Mouse (Mus musculus) liver, adult 2 months (tissue): Measurements from ENCODE around the gene Pip5k1a. TPM values are rescaled to one million over a fixed set of nuclear protein-coding genes. Genes with fewer than 3 reads are reported as not detected.
"Not testable (repeated sequence)": the region's sequence is repeated elsewhere in the genome, so short reads cannot be mapped to it uniquely, and the experiment has no call there.

Experiments used
- DNase-seq: peaks from one replicate; pipeline ENCODE4 v3.0.0-alpha.2; 2011; ENCODE audit warnings: low read depth, low spot score; ENCODE audit errors: extremely low read depth
- H3K27ac ChIP-seq: fragments of 200-500 bp; replicated peaks from 2 replicates; pipeline ENCODE4 v1.5.1; 2012; ENCODE audit warnings: low read depth, mild to moderate bottlenecking, control low read depth, inconsistent platforms, low read length; ENCODE audit not compliant: insufficient read depth
- H3K27me3 ChIP-seq: fragments of 200-500 bp; 2 replicates; pipeline ENCODE4 v1.6.1; 2012; ENCODE audit warnings: mild to moderate bottlenecking, moderate library complexity, low read length, inconsistent platforms; ENCODE audit not compliant: control insufficient read depth, insufficient read depth
- H3K36me3 ChIP-seq: fragments of 200-500 bp; 2 replicates; pipeline ENCODE4 v1.6.1; 2012; ENCODE audit warnings: low read length, inconsistent platforms; ENCODE audit not compliant: control insufficient read depth, insufficient read depth
- H3K4me1 ChIP-seq: fragments of 200-500 bp; 2 replicates; pipeline ENCODE4 v1.6.1; 2011; ENCODE audit warnings: low read length; ENCODE audit not compliant: control insufficient read depth, insufficient read depth
- H3K4me3 ChIP-seq: fragments of 200-500 bp; 2 replicates; pipeline ENCODE4 v1.5.1; 2011; ENCODE audit warnings: low read depth, mild to moderate bottlenecking, control low read depth, low read length, moderate library complexity; ENCODE audit not compliant: insufficient read depth
- H3K79me2 ChIP-seq: fragments of 200-500 bp; 2 replicates; pipeline ENCODE4 v1.6.1; 2012; ENCODE audit warnings: inconsistent platforms, mild to moderate bottlenecking, low read length, moderate library complexity; ENCODE audit not compliant: control insufficient read depth, insufficient read depth
- H3K9ac ChIP-seq: fragments of 200-500 bp; 2 replicates; pipeline ENCODE4 v1.6.1; 2012; ENCODE audit warnings: low read depth, mild to moderate bottlenecking, control low read depth, inconsistent platforms, low read length
- CTCF ChIP-seq: fragments of 200-500 bp; IDR thresholded peaks from 2 replicates; pipeline ENCODE4 v1.5.1; 2011; ENCODE audit warnings: low read depth, low read length, control low read depth
- POLR2A ChIP-seq: fragments of 200-500 bp; IDR thresholded peaks from 2 replicates; pipeline ENCODE4 v1.6.1; 2011; ENCODE audit warnings: low read length, control low read depth; ENCODE audit not compliant: insufficient read depth; ENCODE audit errors: extremely low read depth
- WGBS: fragments of 180-500 bp; shearing (Covaris S2); methylation state at CpG from one replicate; pipeline ENCODE4 v1.1.7; 2018; 5-methylcytosine and 5-hydroxymethylcytosine counted together
- polyA plus RNA-seq: library from polyadenylated mRNA; depleted of rRNA; stranded (reverse); fragments of >200 nt; gene quantifications from 2 replicates; pipeline ENCODE4 v1.2.3, GENCODE M21; 2012
- total RNA-seq: library from RNA; depleted of rRNA; stranded (reverse); fragments of >200 nt; gene quantifications from 2 replicates; pipeline ENCODE4 v1.2.3, GENCODE M21; 2014

The Pip5k1a gene
- total and polyA plus RNA-seq, 2 experiments, result 4.5 to 6.7 TPM

DNA sequence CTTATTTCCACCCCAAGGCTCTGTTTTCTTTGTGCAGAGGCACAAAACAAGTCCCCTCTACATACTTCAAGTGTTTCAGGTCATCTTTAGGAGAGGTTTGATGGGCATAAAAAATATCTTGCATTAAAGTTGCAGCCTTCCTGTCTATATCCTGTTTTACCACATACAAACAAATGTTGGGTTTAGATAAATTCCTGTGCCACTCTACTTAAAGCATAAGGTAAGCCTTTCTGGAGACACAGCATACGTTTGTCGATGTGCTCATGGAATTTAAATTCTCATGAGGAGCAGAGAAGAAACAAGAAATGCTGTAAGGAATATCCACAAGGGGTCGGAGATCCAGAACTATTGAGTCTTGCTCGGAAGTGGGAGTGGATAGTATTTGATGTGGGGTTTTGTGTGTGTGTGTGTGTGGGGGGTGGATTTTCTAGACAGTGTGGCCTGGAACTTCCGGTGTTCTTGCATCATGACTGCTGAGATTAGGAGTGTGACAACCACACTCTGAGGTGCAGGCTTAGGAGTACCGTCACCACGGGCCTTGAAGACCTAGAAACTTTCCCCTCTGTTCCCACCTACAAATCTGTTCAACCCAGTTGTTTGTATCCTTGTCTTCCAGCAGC, 28.8 kb upstream of the Pip5k1a start:
- Histone ChIP-seq H3K9ac (no peak overlapping the region), H3K27me3 (no peaks in the 10 kb centered on the region), H3K27ac (peak overlapping the region; percentile 27; the same call in 1 of the 2 replicates), H3K4me1 (peaks cover 14% of the 10 kb centered on the region; the same call in 1 of the 2 replicates), H3K36me3 (peaks cover 1% of the 10 kb centered on the region; the same call in 1 of the 2 replicates), H3K79me2 (no peaks in the 10 kb centered on the region; the same call in 1 of the 2 replicates), H3K4me3 (peak overlapping the region; percentile 23; the same call in 1 of the 2 replicates)
- 56% methylated on average over 7 of the region's 7 CpGs for WGBS
- DNase-seq, result peak; percentile 32
- TF ChIP-seq CTCF (no peak), POLR2A (no peak)

DNA sequence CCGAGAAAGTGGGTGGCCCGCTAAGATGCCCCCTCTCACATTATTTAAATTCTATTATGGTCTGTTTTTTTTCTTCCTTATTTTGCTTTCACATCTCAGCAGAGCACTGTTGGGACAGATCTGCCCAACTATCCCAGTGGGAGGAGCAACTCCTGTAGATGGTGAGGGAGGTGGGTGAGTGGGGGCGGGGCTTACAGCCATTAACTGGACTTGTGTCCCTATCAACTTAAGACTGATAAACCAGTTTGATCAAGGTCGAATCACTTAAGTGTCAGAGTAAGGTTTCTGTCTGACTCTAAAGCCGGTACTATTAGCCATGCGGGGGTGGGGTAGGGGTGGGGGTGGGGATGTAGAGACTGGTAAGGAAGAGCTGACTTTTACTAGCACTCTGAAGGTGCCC, 28.3 kb upstream of the Pip5k1a start:
- Histone ChIP-seq H3K4me1 (peaks cover 10% of the 10 kb centered on the region; the same call in 1 of the 2 replicates), H3K36me3 (peaks cover 1% of the 10 kb centered on the region; the same call in 1 of the 2 replicates), H3K4me3 (peak overlapping the region; percentile 23), H3K27ac (peak overlapping the region; percentile 33; the same call in 1 of the 2 replicates), H3K9ac (peak overlapping the region; percentile 62), H3K27me3 (no peaks in the 10 kb centered on the region), H3K79me2 (no peaks in the 10 kb centered on the region; the same call in 1 of the 2 replicates)
- peak; percentile 72 for DNase-seq
- TF ChIP-seq CTCF (no peak), POLR2A (no peak)
- WGBS, result 9% methylated on average over 6 of the region's 6 CpGs

DNA sequence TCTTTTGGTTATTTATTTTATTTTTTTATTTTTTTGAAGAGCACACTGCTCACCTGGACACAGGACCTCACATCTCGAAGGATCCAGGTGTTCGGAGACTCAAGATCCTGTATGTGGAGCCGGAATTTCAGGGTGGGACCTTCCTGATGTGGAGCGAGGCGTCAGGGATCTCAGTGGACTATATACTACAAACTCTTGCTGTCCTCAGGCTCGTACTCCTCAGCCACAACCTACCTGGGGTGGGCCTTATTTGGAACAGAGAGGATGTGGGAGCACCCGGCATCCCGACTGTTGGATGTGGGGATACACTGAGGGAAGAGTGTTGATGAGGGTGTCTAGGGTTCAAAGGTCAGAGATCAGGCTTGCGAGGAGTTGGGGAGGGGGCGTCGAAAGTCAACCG, 27.4 kb upstream of the Pip5k1a start:
- H3K27ac ChIP-seq, H3K36me3 ChIP-seq, DNase-seq, H3K4me3 ChIP-seq, H3K27me3 ChIP-seq, H3K9ac ChIP-seq, H3K79me2 ChIP-seq: not testable (repeated sequence)
- no CpG with 5 or more reads among the region's 12 CpGs for WGBS
- peaks cover 10% of the 10 kb centered on the region; the same call in 1 of the 2 replicates for H3K4me1 ChIP-seq

DNA sequence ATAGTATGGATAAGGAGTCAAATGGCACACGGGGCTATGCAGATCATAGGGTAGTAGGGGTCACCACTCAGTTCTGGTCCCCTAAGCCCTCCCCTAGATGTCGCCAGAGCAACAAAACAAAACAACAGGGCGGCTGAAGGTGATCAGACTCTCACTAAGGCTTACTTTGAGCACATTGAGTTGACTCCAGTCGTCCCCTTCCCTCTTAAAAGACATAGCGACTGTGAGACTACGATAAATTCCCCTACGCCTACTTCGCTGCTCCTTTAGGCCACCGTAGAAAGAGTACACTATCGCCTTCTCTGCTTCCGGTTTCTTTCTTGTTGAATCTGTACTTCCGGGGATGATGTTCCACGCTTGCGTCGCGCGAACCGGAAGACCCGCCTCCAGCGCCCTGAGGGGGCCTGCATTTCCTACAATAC, 27.0 kb upstream of the Pip5k1a start, which contains the start of the genes Scnm1 and Lysmd1:
Gene Scnm1, minus strand, starts transcription at position 332 of the 422 bp plus-strand sequence.
Gene Lysmd1, plus strand, starts transcription at position 409 of the 422 bp plus-strand sequence.
- TF ChIP-seq CTCF, result no peak; the same call in 1 of the 2 replicates
- no peak for TF ChIP-seq POLR2A
- under 1% methylated on average over 20 of the region's 20 CpGs for WGBS

DNA sequence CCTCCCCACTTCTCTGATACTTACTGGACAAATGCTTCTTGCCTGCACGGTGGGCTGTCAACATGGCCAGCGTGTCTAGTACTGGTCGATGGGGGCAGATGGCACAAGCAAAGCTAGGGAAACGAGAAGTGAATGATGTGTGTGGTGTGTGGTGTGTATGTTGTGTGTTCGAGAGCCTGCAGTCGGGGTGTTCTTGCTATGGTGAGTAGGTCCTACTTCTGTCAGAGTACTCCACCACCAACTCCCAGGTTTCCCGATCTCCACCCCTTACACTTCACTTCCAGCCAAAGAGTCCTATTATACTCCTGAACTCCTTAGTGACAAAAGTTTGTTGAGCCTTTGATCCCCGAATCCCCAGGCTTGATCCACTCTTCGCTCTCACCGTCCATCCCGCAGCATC, 26.4 kb upstream of the Pip5k1a start:
- DNase-seq, result no peak
- Histone ChIP-seq H3K4me1 (peaks cover 10% of the 10 kb centered on the region; the same call in 1 of the 2 replicates), H3K27ac (no peak overlapping the region), H3K27me3 (no peaks in the 10 kb centered on the region), H3K9ac (peak overlapping the region; percentile 85), H3K79me2 (no peaks in the 10 kb centered on the region; the same call in 1 of the 2 replicates), H3K36me3 (peaks cover 1% of the 10 kb centered on the region; the same call in 1 of the 2 replicates), H3K4me3 (peak overlapping the region; percentile 78)
- no peak for TF ChIP-seq POLR2A
- no peak for TF ChIP-seq CTCF
- WGBS, result 54% methylated on average over 11 of the region's 11 CpGs

More for the DNA sequence above, 27.0 kb upstream of the Pip5k1a start, which contains the start of the genes Scnm1 and Lysmd1:
- Histone ChIP-seq H3K36me3 (peaks cover 1% of the 10 kb centered on the region; the same call in 1 of the 2 replicates), H3K27me3 (no peaks in the 10 kb centered on the region), H3K27ac (peak within 1 kb of the TSS; percentile 80), H3K9ac (peak within 1 kb of the TSS; percentile 85), H3K79me2 (no peaks in the 10 kb centered on the region; the same call in 1 of the 2 replicates), H3K4me1 (peaks cover 10% of the 10 kb centered on the region; the same call in 1 of the 2 replicates), H3K4me3 (peak within 1 kb of the TSS; percentile 78)
- DNase-seq, result peak; percentile 95

DNA sequence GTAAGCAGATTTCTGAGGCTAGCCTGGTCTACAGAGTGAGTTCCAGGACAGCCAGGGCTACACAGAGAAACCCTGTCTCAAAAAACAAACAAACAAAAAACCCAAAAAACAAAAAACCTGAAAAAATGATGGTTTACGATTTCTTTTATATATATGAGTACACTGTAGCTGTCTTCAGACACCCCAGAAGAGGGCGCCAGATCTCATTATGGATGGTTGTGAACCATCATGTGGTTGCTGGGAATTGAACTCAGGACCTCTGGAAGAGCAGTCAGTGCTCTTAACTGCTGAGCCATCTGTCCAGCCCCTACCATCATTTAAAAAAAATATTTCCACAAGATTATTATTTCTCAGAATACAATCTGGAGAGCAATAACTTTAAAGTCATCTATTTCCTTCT, 25.7 kb upstream of the Pip5k1a start:
- H3K27me3 ChIP-seq, H3K4me3 ChIP-seq, H3K9ac ChIP-seq, DNase-seq, H3K27ac ChIP-seq, H3K36me3 ChIP-seq, H3K79me2 ChIP-seq, H3K4me1 ChIP-seq: not testable (repeated sequence)
- WGBS, result 95% methylated on average over 2 of the region's 2 CpGs
